Mouse (Mus musculus) hindbrain, embryonic 11.5 days (tissue): ENCODE measurements at regions not wholly inside any gene's neighbourhood (a gene's known extent, or its start where the extent isn't known, plus 50 kb on each side); places are given as distances from the start of the nearest gene placed in this dataset.

ENCODE experiments used
- ATAC-seq: fragments of 200-750 bp; cut with Nextera tagmentation; 2 replicates; pipeline ENCODE4 v1.8.0; 2017; ENCODE audit warnings: mild to moderate bottlenecking, moderate TSS enrichment, moderate library complexity; ENCODE audit not compliant: low FRiP score
- DNase-seq: peaks from one replicate; pipeline ENCODE4 v3.0.0-alpha.2; 2015; ENCODE audit warnings: low spot score
- H3K27ac ChIP-seq: fragments of 300-500 bp; sonication (generic); 2 replicates; pipeline ENCODE4 v1.5.1; 2014; ENCODE audit warnings: mild to moderate bottlenecking, low read depth, low read length
- H3K27me3 ChIP-seq: fragments of 300-500 bp; sonication (generic); 2 replicates; pipeline ENCODE4 v1.6.1; 2014; ENCODE audit warnings: mild to moderate bottlenecking, low read length, moderate library complexity, mixed read lengths; ENCODE audit not compliant: control insufficient read depth, insufficient read depth
- H3K36me3 ChIP-seq: fragments of 300-500 bp; sonication (generic); 2 replicates; pipeline ENCODE4 v1.6.1; 2014; ENCODE audit warnings: mild to moderate bottlenecking, low read length, moderate library complexity, mixed read lengths; ENCODE audit not compliant: control insufficient read depth, insufficient read depth
- H3K4me1 ChIP-seq: fragments of 300-500 bp; sonication (generic); replicated peaks from 2 replicates; pipeline ENCODE4 v1.6.1; 2014; ENCODE audit warnings: low read length, mixed read lengths; ENCODE audit not compliant: control insufficient read depth, insufficient read depth
- H3K4me2 ChIP-seq: fragments of 300-500 bp; sonication (generic); replicated peaks from 2 replicates; pipeline ENCODE4 v1.6.1; 2014; ENCODE audit warnings: mild to moderate bottlenecking, low read depth, low read length
- H3K4me3 ChIP-seq: fragments of 300-500 bp; sonication (generic); 2 replicates; pipeline ENCODE4 v1.5.1; 2014; ENCODE audit warnings: low read depth, low read length
- H3K9ac ChIP-seq: fragments of 300-500 bp; sonication (generic); 2 replicates; pipeline ENCODE4 v1.6.1; 2014; ENCODE audit warnings: low read depth, low read length
- H3K9me3 ChIP-seq: fragments of 300-500 bp; sonication (generic); 2 replicates; pipeline ENCODE4 v1.6.1; 2016; ENCODE audit warnings: low read length; ENCODE audit not compliant: control insufficient read depth
- WGBS: fragments of 180-500 bp; shearing (Covaris S2); extraction: QIAGEN DNeasy Blood & Tissue Kit; methylation state at CpG from one replicate; pipeline ENCODE4 v1.1.7; 2014; 5-methylcytosine and 5-hydroxymethylcytosine counted together

- Histone ChIP-seq H3K27me3 (no peaks in the 10 kb centered on the region), H3K27ac (no peak overlapping the region), H3K4me1 (no peaks in the 10 kb centered on the region), H3K9ac (no peak overlapping the region), H3K9me3 (no peaks in the 10 kb centered on the region), H3K36me3 (no peaks in the 10 kb centered on the region), H3K4me3 (no peak overlapping the region), H3K4me2 (no peak overlapping the region)
- 84% methylated on average over 16 of the region's 16 CpGs for WGBS
- ATAC-seq (no peak), DNase-seq (no peak)
Observed at GRCm38 (mm10) chr17:83097998-83098397, 117.1 kb upstream of the Pkdcc start.

- H3K4me3 ChIP-seq: no peak overlapping the region
- H3K36me3 ChIP-seq: no peaks in the 10 kb centered on the region
- H3K9ac ChIP-seq: no peak overlapping the region
- no peaks in the 10 kb centered on the region for H3K9me3 ChIP-seq
- 70% methylated on average over 12 of the region's 12 CpGs for WGBS
- H3K4me2 ChIP-seq: no peak overlapping the region
- no peak for DNase-seq
- ATAC-seq: no peak
- no peaks in the 10 kb centered on the region for H3K27me3 ChIP-seq
- no peak overlapping the region for H3K27ac ChIP-seq
- H3K4me1 ChIP-seq: no peaks in the 10 kb centered on the region
Observed at GRCm38 (mm10) chr17:83098679-83099413, 116.2 kb upstream of the Pkdcc start.

- no peaks in the 10 kb centered on the region for H3K4me1 ChIP-seq
- WGBS: 67% methylated on average over 7 of the region's 7 CpGs
- H3K27me3 ChIP-seq: no peaks in the 10 kb centered on the region
- ATAC-seq: 0 out of 2 replicates have a peak, but pooled peaks have one; percentile 7
- H3K4me3 ChIP-seq: no peak overlapping the region
- H3K9me3 ChIP-seq: no peaks in the 10 kb centered on the region
- H3K27ac ChIP-seq: no peak overlapping the region
- DNase-seq: no peak
- H3K36me3 ChIP-seq: no peaks in the 10 kb centered on the region
- no peak overlapping the region for H3K9ac ChIP-seq
- H3K4me2 ChIP-seq: no peak overlapping the region
Observed at GRCm38 (mm10) chr17:83101035-83101434, 114.1 kb upstream of the Pkdcc start.

- no peaks in the 10 kb centered on the region for H3K4me1 ChIP-seq
Observed at GRCm38 (mm10) chr17:83101756-83102155, 113.3 kb upstream of the Pkdcc start.

GRCm38 (mm10) chr17:83102675-83103412 is 112.2 kb upstream of the Pkdcc start:
- H3K9ac ChIP-seq: no peak overlapping the region
- H3K27ac ChIP-seq: no peak overlapping the region
- no peak overlapping the region for H3K4me3 ChIP-seq
- 70% methylated on average over 6 of the region's 6 CpGs for WGBS
- H3K36me3 ChIP-seq: no peaks in the 10 kb centered on the region
- DNase-seq (no peak), ATAC-seq (no peak)
- H3K4me1 ChIP-seq: no peaks in the 10 kb centered on the region
- no peaks in the 10 kb centered on the region for H3K9me3 ChIP-seq
- H3K4me2 ChIP-seq: no peak overlapping the region
- H3K27me3 ChIP-seq: no peaks in the 10 kb centered on the region

More at GRCm38 (mm10) chr17:83101756-83102155, 113.3 kb upstream of the Pkdcc start:
- Histone ChIP-seq H3K36me3 (no peaks in the 10 kb centered on the region), H3K9ac (no peak overlapping the region), H3K27me3 (no peaks in the 10 kb centered on the region), H3K4me2 (no peak overlapping the region), H3K27ac (no peak overlapping the region), H3K9me3 (no peaks in the 10 kb centered on the region), H3K4me3 (no peak overlapping the region)
- no peak for DNase-seq
- no peak for ATAC-seq
- 93% methylated on average over 14 of the region's 14 CpGs for WGBS

GRCm38 (mm10) chr17:83108151-83108550 is 106.9 kb upstream of the Pkdcc start:
- no peak for ATAC-seq
- no peaks in the 10 kb centered on the region for H3K36me3 ChIP-seq
- H3K4me1 ChIP-seq: 0 out of 2 replicates have a peak, but pooled peaks cover 2% of the 10 kb centered on the region
- no peak overlapping the region for H3K27ac ChIP-seq
- H3K9ac ChIP-seq: no peak overlapping the region
- no peak overlapping the region for H3K4me2 ChIP-seq
- no peaks in the 10 kb centered on the region for H3K9me3 ChIP-seq
- H3K4me3 ChIP-seq: no peak overlapping the region
- 74% methylated on average over 10 of the region's 10 CpGs for WGBS
- no peaks in the 10 kb centered on the region for H3K27me3 ChIP-seq
- DNase-seq: no peak

- no peak overlapping the region for H3K9ac ChIP-seq
- peaks cover 4% of the 10 kb centered on the region; the same call in 1 of the 2 replicates for H3K4me1 ChIP-seq
- H3K9me3 ChIP-seq: no peaks in the 10 kb centered on the region
- H3K4me2 ChIP-seq: no peak overlapping the region
- H3K4me3 ChIP-seq: no peak overlapping the region
- DNase-seq: no peak
- H3K27me3 ChIP-seq: no peaks in the 10 kb centered on the region
- H3K27ac ChIP-seq: no peak overlapping the region
- no peak for ATAC-seq
- H3K36me3 ChIP-seq: no peaks in the 10 kb centered on the region
- 59% methylated on average over 10 of the region's 10 CpGs for WGBS
Observed at GRCm38 (mm10) chr17:83109792-83110440, 105.2 kb upstream of the Pkdcc start.

- H3K4me1 ChIP-seq: peaks cover 4% of the 10 kb centered on the region; the same call in 1 of the 2 replicates
- H3K9me3 ChIP-seq: no peaks in the 10 kb centered on the region
- H3K4me3 ChIP-seq: no peak overlapping the region
- H3K27ac ChIP-seq: no peak overlapping the region
- no peak overlapping the region for H3K9ac ChIP-seq
- ATAC-seq (no peak), DNase-seq (no peak)
- H3K36me3 ChIP-seq: no peaks in the 10 kb centered on the region
- H3K27me3 ChIP-seq: no peaks in the 10 kb centered on the region
- 69% methylated on average over 8 of the region's 8 CpGs for WGBS
- H3K4me2 ChIP-seq: no peak overlapping the region
Observed at GRCm38 (mm10) chr17:83110556-83110955, 104.5 kb upstream of the Pkdcc start.
